Mouse (Mus musculus) embryonic fibroblast, embryonic 13.5 days (primary cell): Measurements from ENCODE around the gene Dexi.

Source experiments
- CTCF ChIP-seq: IDR thresholded peaks from 2 replicates; pipeline ENCODE4 v1.5.1; 2011; ENCODE audit warnings: mild to moderate bottlenecking, control low read depth, low read length, moderate library complexity, borderline replicate concordance; ENCODE audit not compliant: insufficient read depth
- POLR2A ChIP-seq: IDR thresholded peaks from 2 replicates; pipeline ENCODE4 v1.6.1; 2011; ENCODE audit warnings: low read depth, mild to moderate bottlenecking, control low read depth, low read length, moderate library complexity

DNA sequence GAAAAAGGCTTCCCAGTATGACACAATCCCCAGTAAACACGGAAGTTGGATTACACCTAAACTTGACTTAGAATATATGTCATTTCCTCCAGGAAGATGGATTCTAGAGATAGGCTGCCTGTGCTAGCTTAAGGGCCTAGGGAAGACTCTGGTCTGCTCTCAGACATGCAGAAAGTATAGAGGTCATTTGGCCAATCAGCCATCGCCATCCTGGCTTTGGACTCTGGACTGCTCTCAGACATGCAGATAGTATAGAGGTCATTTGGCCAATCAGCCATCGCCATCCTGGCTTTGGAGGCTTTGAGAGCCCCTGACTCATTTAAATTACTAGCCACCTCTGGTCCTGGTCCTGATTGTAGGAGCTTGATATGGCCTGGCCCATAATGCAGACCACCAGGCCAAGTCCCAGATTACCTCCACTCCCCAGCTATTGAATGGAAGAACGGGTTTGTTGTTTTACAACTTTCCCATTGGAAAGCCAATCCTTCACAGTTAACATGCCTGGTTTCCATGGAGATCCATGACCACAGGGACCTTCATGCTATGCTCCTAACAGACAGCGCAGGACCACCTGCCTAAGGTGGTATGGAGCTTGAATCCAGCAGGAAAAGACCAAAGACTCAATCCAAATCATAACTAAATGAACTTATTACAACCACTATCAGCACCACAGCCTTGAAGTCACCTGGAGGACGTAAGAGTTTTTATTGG lies 88.8 kb downstream of the Dexi start:
- TF ChIP-seq POLR2A (no peak), CTCF (no peak)
